Mouse (Mus musculus): ENCODE measurements around the gene Hoxa2.

The Hoxa2 gene

GRCm38 (mm10) chr6:52153270-52153669, 11.4 kb downstream of the Hoxa2 start:
- in situ Hi-C loops (cut with MboI; ENCODE audit: unreplicated experiment in 2 of 2): no loop called here

- in situ Hi-C loops (cut with MboI; ENCODE audit: unreplicated experiment in 2 of 2): no loop called here
These were observed 12.1 kb downstream of the Hoxa2 start for GRCm38 (mm10) chr6:52152226-52153193.

- in situ Hi-C loops (cut with MboI; ENCODE audit: unreplicated experiment in 2 of 2): no loop called here
These were observed 13.1 kb downstream of the Hoxa2 start for GRCm38 (mm10) chr6:52151571-52151970.

GRCm38 (mm10) chr6:52150401-52150966, 14.1 kb downstream of the Hoxa2 start:
- in situ Hi-C loops (cut with MboI; ENCODE audit: unreplicated experiment in 2 of 2): no loop called here

GRCm38 (mm10) chr6:52139115-52139514, 25.5 kb downstream of the Hoxa2 start:
- in situ Hi-C loops (cut with MboI; ENCODE audit: unreplicated experiment in 2 of 2): no loop called here

GRCm38 (mm10) chr6:52138576-52138975, 26.1 kb downstream of the Hoxa2 start:
- in situ Hi-C loops (cut with MboI; ENCODE audit: unreplicated experiment in 2 of 2): no loop called here

GRCm38 (mm10) chr6:52137841-52138535, 26.6 kb downstream of the Hoxa2 start:
- in situ Hi-C loops (cut with MboI; ENCODE audit: unreplicated experiment in 2 of 2): no loop called here

DNA sequence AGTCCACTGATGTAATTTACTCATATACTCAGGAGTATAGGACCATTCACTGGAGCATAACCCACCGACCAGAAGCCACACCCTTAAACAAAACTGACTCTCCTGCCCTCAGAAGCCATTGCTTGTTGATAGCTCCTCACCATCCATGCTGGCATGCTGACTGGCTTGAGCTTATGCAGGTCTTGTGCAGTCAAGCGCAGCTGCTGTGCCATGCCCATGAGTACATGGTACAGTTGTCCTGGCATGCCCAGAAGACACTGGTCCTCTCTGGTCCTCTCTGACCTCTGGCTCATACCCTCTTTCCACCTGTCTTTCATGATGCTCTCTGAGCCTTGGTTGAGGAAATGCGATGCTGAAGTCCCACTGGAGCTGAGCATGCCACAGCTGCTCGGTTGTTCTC, 41.0 kb downstream of the Hoxa2 start:
- in situ Hi-C loops (cut with MboI; ENCODE audit: unreplicated experiment in 2 of 2): no loop called here

GRCm38 (mm10) chr6:52121173-52121572, 43.5 kb downstream of the Hoxa2 start:
- in situ Hi-C loops (cut with MboI; ENCODE audit: unreplicated experiment in 2 of 2): no loop called here

DNA sequence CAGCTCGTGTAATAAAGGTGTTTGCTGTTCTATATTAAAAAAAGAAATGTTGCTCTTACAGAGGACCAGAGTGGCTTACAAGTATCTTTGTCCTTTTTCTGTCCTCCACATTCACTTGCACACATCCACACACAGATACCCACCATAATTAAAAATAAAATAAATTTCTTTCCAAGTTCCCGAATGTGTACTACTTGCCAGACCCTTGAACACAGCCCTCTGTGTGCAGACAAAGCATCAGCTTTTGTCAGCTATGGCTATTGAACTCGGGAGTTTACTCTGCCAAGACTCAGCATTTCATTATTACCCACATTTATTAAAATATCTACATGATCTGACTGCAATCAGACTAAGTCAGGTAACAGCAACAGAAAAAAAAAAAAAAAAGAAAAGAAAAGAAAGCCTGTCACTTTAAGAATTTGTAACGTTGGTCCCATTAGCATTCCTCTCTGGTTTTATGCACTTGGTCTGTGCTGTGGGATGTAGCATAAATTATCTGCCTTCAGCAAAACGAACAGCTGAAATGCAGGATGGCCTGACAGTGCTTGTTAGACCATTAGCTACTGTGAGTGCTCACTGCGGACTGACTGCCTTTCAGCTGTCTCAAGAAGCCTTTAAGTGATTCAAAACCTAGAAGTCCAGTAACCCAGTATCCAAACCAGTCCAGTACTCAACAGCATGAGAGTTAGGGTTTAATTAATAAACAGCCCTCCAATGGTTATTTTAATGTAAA, 45.6 kb downstream of the Hoxa2 start:
- in situ Hi-C loops (cut with MboI; ENCODE audit: unreplicated experiment in 2 of 2): no loop called here

GRCm38 (mm10) chr6:52115899-52116298, 48.7 kb downstream of the Hoxa2 start:
- in situ Hi-C loops (cut with MboI; ENCODE audit: unreplicated experiment in 2 of 2): no loop called here

Data from v-Abl transformed pro-B cells (cell line).